Mouse (Mus musculus) kidney, postnatal 36 days (tissue): ENCODE data around the gene Pip5k1b.

Experiments
- DNase-seq, 2 experiments: peaks; one replicate each; pipeline ENCODE4 v3.0.0; 2021 to 2022; ENCODE audit warnings: mixed read lengths in 2 of 2

Pip5k1b gene

GRCm38 (mm10) chr19:24293537-24293936 lies 262.1 kb downstream of the Pip5k1b start:
- no peak for DNase-seq

DNA sequence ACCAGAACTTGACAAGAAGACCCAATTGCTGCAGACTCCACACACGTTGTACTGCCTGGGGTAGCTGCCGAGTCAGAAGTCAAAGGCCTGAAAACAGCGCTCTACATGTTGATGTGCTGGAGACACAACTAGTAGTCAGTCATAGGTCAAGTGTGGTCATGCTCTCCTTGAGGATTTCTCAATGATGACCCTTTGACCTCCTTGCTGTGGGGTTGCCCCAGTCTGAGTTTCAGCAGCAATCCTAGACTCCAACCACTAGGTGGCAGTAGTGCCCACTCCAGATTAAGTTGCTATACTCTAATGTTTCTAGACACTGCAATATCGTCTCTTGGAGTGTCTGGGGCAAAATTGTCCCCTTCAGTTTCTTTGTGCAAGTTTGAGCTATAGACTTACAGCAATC lies 271.5 kb downstream of the Pip5k1b start:
- DNase-seq: peak; percentile 64 to 67

DNA sequence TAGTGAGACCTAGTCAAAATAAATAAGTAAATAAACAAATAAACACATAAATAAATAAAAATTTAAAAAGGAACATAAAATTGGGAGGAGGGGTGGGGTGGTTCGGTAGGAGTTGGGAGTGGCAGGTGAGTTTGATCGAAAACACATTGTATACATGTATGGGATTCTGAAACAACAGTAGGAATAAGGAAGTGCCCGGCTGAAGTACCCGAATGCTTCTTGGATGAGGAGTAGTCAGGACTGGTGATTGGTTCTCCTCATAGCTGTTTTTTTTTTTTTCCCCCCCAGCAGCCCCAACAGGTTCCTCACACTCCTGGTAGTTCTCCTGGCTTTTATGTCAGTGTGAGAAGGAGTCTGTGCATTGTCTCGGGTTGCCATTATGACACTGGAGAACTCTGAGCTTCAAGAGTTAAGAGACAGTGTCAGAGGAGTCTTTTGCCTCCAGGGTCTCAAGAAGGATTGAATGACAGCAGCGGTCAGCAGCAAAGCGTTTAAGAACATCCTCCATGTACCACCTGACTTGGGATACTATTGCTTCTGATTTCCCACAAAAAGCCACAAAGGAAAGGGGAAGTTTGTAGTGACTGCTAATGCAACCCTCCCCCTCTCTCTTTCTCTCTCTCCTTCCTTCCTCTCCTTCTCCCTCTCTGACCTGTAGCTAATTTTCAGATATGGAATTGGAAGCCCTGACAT lies 274.2 kb downstream of the Pip5k1b start:
- no peak for DNase-seq

- DNase-seq: no peak
These were observed 275.0 kb downstream of the Pip5k1b start, which contains the start of gene Fxn for GRCm38 (mm10) chr19:24280601-24281228. Gene Fxn, minus strand, starts transcription at chr19:24280605.

- peak; percentile 73 to 92 for DNase-seq
These were observed 275.7 kb downstream of the Pip5k1b start for GRCm38 (mm10) chr19:24279706-24280600.

GRCm38 (mm10) chr19:24278859-24279258 lies 276.8 kb downstream of the Pip5k1b start:
- no peak for DNase-seq

DNA sequence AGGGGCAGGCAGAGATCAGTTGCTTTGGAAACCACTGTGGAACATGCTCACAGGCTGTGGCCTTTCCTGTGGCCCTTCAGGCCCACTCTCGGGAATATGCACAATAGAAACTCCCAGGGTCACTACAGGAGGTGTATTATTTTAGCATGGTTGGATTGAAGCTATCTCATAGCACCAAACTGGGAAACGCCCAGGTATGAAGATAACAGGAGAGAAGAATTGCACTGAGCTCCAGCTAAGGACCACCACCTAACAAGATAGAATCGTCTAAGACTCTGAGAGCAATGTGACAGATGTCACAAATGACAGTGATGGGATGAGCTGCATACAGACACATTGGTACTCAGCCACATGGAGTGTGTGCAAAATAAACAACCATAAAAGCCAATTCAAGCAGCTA lies 281.4 kb downstream of the Pip5k1b start:
- no peak for DNase-seq

GRCm38 (mm10) chr19:24271746-24272426 lies 283.8 kb downstream of the Pip5k1b start:
- peak; percentile 91 to 94 for DNase-seq

DNA sequence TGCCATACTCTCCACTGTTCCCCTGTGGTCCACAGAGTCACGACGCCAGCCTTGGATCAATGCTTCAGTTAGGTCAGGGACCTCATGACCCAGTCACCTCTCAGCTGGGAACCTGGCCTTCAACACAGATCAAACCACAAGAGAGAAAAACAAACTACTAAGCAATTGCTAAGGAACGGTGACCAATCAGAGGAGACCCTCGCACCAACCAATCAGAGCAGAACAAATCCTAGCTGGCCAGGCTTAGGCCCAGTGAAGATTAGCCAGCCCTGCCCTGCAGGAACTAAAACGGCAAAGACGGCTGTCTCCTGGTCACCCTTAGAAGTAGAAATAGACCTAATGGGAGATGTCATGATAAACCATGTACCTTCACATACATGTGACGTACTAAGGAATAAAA lies 284.3 kb downstream of the Pip5k1b start:
- DNase-seq: peak; percentile 73 to 82

DNA sequence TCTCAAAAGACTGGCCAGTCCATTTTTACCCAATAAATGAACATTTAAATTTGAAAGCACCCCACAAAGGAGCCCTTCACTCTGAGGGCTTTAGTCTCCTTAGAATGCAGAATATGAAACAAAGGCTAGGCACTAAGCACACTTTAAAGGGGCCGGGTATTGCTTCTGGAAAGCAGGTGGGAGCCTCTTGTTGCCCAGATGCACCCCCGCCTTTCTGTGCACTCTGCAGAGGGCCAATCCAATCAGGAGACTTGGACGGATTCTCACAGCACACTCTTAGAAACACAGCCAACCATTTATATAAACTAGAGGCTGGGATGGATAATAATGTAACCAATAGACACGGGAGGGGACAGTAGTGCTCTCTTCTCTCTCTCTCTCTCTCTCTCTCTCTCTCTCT lies 287.1 kb downstream of the Pip5k1b start:
- no peak for DNase-seq

GRCm38 (mm10) chr19:24266046-24266830 lies 289.4 kb downstream of the Pip5k1b start:
- peak; percentile 71 to 77 for DNase-seq

DNA sequence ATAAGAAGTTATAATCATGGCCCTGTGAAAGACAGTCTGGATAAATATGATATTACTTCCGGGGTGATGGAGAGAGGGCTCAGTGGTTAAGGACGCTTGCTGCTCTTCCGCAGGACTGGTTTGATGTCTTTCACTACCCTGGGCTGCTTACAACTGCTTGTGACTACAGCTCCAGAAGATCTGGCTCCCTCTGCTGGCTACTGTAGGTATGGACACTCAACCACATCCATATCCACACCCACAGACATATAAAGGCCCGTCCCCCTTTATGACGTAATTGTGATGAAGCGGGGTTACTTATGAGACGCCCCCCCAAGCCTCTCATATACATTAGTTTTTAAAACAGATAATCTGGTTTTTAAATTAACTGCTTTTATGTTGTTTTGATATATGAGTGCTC lies 290.7 kb downstream of the Pip5k1b start:
- peak; percentile 90 to 95 for DNase-seq

- peak; percentile 80 to 83 for DNase-seq
These were observed 292.9 kb downstream of the Pip5k1b start for GRCm38 (mm10) chr19:24262736-24263135.

- DNase-seq: peak; percentile 47 to 52
These were observed 296.0 kb downstream of the Pip5k1b start for GRCm38 (mm10) chr19:24259390-24260351.

- peak; percentile 28 to 52 for DNase-seq
These were observed 297.3 kb downstream of the Pip5k1b start for GRCm38 (mm10) chr19:24258368-24258767.

DNA sequence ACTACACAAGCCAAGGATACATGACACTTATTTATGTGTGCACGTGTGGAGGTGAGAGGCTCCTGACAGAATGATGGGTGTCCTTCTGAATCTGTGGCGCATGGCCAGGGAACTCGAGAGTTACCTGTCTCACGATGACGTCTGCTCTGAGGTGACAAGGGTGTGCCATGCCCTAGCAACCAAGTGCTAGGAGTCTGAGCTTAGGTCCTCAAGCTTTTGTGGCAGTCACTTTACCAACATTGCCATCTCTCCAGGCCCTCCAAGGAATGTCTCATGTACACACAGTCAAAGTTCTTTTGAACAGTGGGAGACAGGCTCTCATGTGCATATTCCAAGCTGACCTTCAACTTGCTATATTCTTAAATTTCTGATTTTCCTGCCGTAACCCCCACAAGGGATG lies 297.7 kb downstream of the Pip5k1b start:
- DNase-seq: no peak

- DNase-seq: no peak
These were observed 301.9 kb downstream of the Pip5k1b start for GRCm38 (mm10) chr19:24253657-24254260.

GRCm38 (mm10) chr19:24251869-24252268 lies 303.8 kb downstream of the Pip5k1b start:
- peak; percentile 18 to 39 for DNase-seq
